Mouse (Mus musculus) cortical plate, adult 2 months (tissue): ENCODE data around the gene Lamp1. TPM values are rescaled to one million over a fixed set of nuclear protein-coding genes. Genes with fewer than 3 reads are reported as not detected.

Source experiments
- H3K27ac ChIP-seq: fragments of 200-500 bp; 2 replicates; pipeline ENCODE4 v1.5.1; 2012; ENCODE audit warnings: low read length, control low read depth, inconsistent platforms; ENCODE audit not compliant: insufficient read depth
- H3K4me1 ChIP-seq: fragments of 200-500 bp; 2 replicates; pipeline ENCODE4 v1.6.1; 2011; ENCODE audit warnings: low read length; ENCODE audit not compliant: control insufficient read depth, insufficient read depth
- H3K4me3 ChIP-seq: fragments of 200-500 bp; 2 replicates; pipeline ENCODE4 v1.5.1; 2011; ENCODE audit warnings: mild to moderate bottlenecking, low read length, control low read depth; ENCODE audit not compliant: insufficient read depth
- CTCF ChIP-seq: fragments of 200-500 bp; IDR thresholded peaks from 2 replicates; pipeline ENCODE4 v1.5.1; 2011; ENCODE audit warnings: mild to moderate bottlenecking, control low read depth, low read length; ENCODE audit not compliant: insufficient read depth; ENCODE audit errors: extremely low read depth
- POLR2A ChIP-seq: fragments of 200-500 bp; IDR thresholded peaks from 2 replicates; pipeline ENCODE4 v1.6.1; 2011; ENCODE audit warnings: mild to moderate bottlenecking, low read length, control low read depth; ENCODE audit not compliant: insufficient read depth; ENCODE audit errors: extremely low read depth
- polyA plus RNA-seq: library from polyadenylated mRNA; depleted of rRNA; stranded (reverse); fragments of >200 nt; gene quantifications from 2 replicates; pipeline ENCODE4 v1.2.3, GENCODE M21; 2012

The Lamp1 gene
- polyA plus RNA-seq, 1 experiment, result 453 TPM

GRCm38 (mm10) chr8:13190235-13190634 lies 31.3 kb downstream of the Lamp1 start:
- Histone ChIP-seq H3K4me3 (no peak overlapping the region), H3K27ac (no peak overlapping the region), H3K4me1 (no peaks in the 10 kb centered on the region)
- no peak for TF ChIP-seq CTCF

GRCm38 (mm10) chr8:13194818-13195217 lies 35.9 kb downstream of the Lamp1 start:
- Histone ChIP-seq H3K4me1 (no peaks in the 10 kb centered on the region), H3K27ac (no peak overlapping the region)
- no peak for TF ChIP-seq CTCF
- TF ChIP-seq POLR2A, result no peak

GRCm38 (mm10) chr8:13197493-13197892 lies 38.5 kb downstream of the Lamp1 start:
- H3K4me1 ChIP-seq, result peaks cover 1% of the 10 kb centered on the region; the same call in 1 of the 2 replicates
- TF ChIP-seq CTCF (no peak), POLR2A (no peak)
- H3K27ac ChIP-seq, result no peak overlapping the region
- H3K4me3 ChIP-seq, result no peak overlapping the region

More at GRCm38 (mm10) chr8:13194818-13195217, 35.9 kb downstream of the Lamp1 start:
- no peak overlapping the region for H3K4me3 ChIP-seq

- Histone ChIP-seq H3K4me3 (peak overlapping the region; percentile 62; the same call in 1 of the 2 replicates), H3K27ac (no peak overlapping the region), H3K4me1 (peaks cover 1% of the 10 kb centered on the region; the same call in 1 of the 2 replicates)
- TF ChIP-seq CTCF, result no peak
- no peak for TF ChIP-seq POLR2A
These were observed 40.6 kb downstream of the Lamp1 start for GRCm38 (mm10) chr8:13199385-13200061.

GRCm38 (mm10) chr8:13200301-13201012 lies 41.5 kb downstream of the Lamp1 start, which contains the start of gene Grtp1:
TSS of gene Grtp1 (minus strand) at chr8:13200620.
- TF ChIP-seq CTCF (no peak), POLR2A (no peak)
- Histone ChIP-seq H3K27ac (no peak within 1 kb of the TSS), H3K4me1 (peaks cover 1% of the 10 kb centered on the region; the same call in 1 of the 2 replicates), H3K4me3 (peak within 1 kb of the TSS; percentile 62)

- Histone ChIP-seq H3K27ac (no peak overlapping the region), H3K4me3 (peak overlapping the region; percentile 62; the same call in 1 of the 2 replicates), H3K4me1 (peaks cover 1% of the 10 kb centered on the region; the same call in 1 of the 2 replicates)
- no peak for TF ChIP-seq POLR2A
- no peak for TF ChIP-seq CTCF
These were observed 42.0 kb downstream of the Lamp1 start for GRCm38 (mm10) chr8:13201013-13201334.

GRCm38 (mm10) chr8:13202041-13202440 lies 43.1 kb downstream of the Lamp1 start:
- H3K4me1 ChIP-seq, result peaks cover 1% of the 10 kb centered on the region; the same call in 1 of the 2 replicates
- no peak overlapping the region for H3K4me3 ChIP-seq
- no peak overlapping the region for H3K27ac ChIP-seq
- no peak for TF ChIP-seq CTCF
- TF ChIP-seq POLR2A, result no peak

GRCm38 (mm10) chr8:13202806-13203205 lies 43.8 kb downstream of the Lamp1 start:
- Histone ChIP-seq H3K27ac (no peak overlapping the region), H3K4me3 (no peak overlapping the region), H3K4me1 (peaks cover 1% of the 10 kb centered on the region; the same call in 1 of the 2 replicates)
- TF ChIP-seq POLR2A, result no peak
- no peak for TF ChIP-seq CTCF

GRCm38 (mm10) chr8:13203472-13203871 lies 44.5 kb downstream of the Lamp1 start:
- Histone ChIP-seq H3K4me1 (peaks cover 1% of the 10 kb centered on the region; the same call in 1 of the 2 replicates), H3K27ac (no peak overlapping the region), H3K4me3 (no peak overlapping the region)
- TF ChIP-seq CTCF (no peak), POLR2A (no peak)

GRCm38 (mm10) chr8:13204371-13205140 lies 45.6 kb downstream of the Lamp1 start:
- no peak for TF ChIP-seq CTCF
- TF ChIP-seq POLR2A, result no peak
- H3K4me1 ChIP-seq, result peaks cover 3% of the 10 kb centered on the region; the same call in 1 of the 2 replicates

More at GRCm38 (mm10) chr8:13204371-13205140, 45.6 kb downstream of the Lamp1 start:
- Histone ChIP-seq H3K27ac (no peak overlapping the region), H3K4me3 (no peak overlapping the region)
